Mouse (Mus musculus): ENCODE data around the gene Coq4.
A peak's percentile ranks its signal among the peaks of the same experiment; 100 is the strongest.

Coq4 gene

DNA sequence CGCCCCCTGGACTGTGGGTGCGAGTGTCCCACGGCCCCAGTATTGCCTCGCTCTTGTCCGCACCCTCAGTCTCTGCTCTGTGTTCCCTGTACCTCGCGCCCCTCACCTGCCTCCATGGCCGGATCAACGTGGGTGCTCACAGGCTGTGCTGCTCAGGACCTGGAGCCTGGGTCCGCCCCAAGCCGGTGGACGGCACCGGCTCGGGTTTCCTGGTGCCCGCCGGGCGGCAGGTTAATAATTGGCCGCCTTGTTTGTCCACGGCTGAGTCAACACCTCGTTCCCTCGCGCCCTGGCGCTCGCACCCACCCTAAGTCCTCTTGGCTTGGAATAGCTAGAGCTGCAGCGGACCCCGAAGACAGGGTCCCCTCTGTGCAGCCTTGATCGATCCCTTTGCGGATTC lies 35.8 kb upstream of the Coq4 start, which contains the start of gene Gm13420:
Gene Gm13420, minus strand, starts transcription at position 189 of the 400 bp plus-strand sequence.
- peaks cover 48% of the 10 kb centered on the region for H3K4me1 ChIP-seq (replicated peaks; ENCODE audit: low read depth, low read length)
- no peaks in the 10 kb centered on the region for H3K36me3 ChIP-seq (ENCODE audit: insufficient read depth, low read length)
- H3K27me3 ChIP-seq (ENCODE audit: insufficient read depth, low read length) = peaks cover 44% of the 10 kb centered on the region
- no peak for TF ChIP-seq NANOG (IDR thresholded peaks at IDR 0.05; ENCODE audit: borderline replicate concordance, low read length)
- no peak for TF ChIP-seq POU5F1 (IDR thresholded peaks at IDR 0.05; ENCODE audit: borderline replicate concordance, low read length)
- TF ChIP-seq CTCF (conservative IDR thresholded peaks at IDR 0.05; ENCODE audit: low read length) = no peak
- peaks cover 6% of the 10 kb centered on the region; the same call in 1 of the 2 replicates for H3K9me3 ChIP-seq (ENCODE audit: low read length)
- H3K4me3 ChIP-seq (replicated peaks; ENCODE audit: low read length) = peak within 1 kb of the TSS; percentile 75

DNA sequence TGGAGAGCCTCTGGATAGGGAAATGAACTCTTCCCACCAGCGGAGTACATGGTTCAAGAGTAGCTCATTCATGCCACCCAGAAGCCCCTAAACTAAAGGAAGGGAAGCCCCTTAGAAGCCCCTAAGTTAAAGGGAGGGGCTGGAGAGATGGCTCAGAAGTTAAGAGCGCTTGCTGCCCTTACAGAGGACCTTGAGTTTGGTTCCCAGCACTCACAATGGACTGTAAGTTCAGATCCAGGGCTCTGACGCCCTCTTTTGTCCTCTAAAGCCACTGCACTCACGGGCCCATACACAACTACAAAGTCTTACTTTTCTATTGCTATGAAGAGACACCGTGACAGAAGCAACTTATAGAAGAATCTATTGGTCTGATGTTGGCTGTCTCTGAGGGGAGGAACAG lies 34.9 kb upstream of the Coq4 start:
- Histone ChIP-seq H3K27me3 (ENCODE audit: insufficient read depth, low read length) (peaks cover 37% of the 10 kb centered on the region), H3K4me1 (replicated peaks; ENCODE audit: low read depth, low read length) (peaks cover 43% of the 10 kb centered on the region), H3K36me3 (ENCODE audit: insufficient read depth, low read length) (no peaks in the 10 kb centered on the region), H3K4me3 (replicated peaks; ENCODE audit: low read length) (0 out of 2 replicates have a peak overlapping the region, but pooled peaks have one; percentile 75), H3K9me3 (ENCODE audit: low read length) (peaks cover 6% of the 10 kb centered on the region; the same call in 1 of the 2 replicates)
- TF ChIP-seq NANOG (IDR thresholded peaks at IDR 0.05; ENCODE audit: borderline replicate concordance, low read length) = no peak
- no peak for TF ChIP-seq CTCF (conservative IDR thresholded peaks at IDR 0.05; ENCODE audit: low read length)
- TF ChIP-seq POU5F1 (IDR thresholded peaks at IDR 0.05; ENCODE audit: borderline replicate concordance, low read length) = no peak

DNA sequence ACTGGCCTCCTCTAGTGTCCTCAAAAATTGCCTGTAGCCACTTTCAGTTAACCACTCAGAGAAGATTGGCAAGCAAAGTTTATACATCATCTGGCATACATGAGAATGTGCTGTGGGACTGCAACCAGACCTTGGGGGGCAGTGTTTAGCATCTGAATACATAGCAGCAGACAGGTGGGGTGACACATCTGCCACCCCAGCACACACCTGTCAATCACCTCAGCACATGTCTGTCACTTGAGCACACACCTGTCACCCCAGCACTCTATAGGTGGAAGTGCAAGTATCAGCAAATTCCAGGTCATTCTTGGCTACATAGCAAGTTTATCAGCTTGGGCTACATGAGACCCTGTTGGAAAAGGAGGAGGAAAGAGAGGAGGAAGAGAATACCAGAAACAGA lies 31.6 kb upstream of the Coq4 start:
- H3K4me3 ChIP-seq (replicated peaks; ENCODE audit: low read length) = no peak overlapping the region
- TF ChIP-seq NANOG (IDR thresholded peaks at IDR 0.05; ENCODE audit: borderline replicate concordance, low read length) (no peak), POU5F1 (IDR thresholded peaks at IDR 0.05; ENCODE audit: borderline replicate concordance, low read length) (no peak), CTCF (conservative IDR thresholded peaks at IDR 0.05; ENCODE audit: low read length) (no peak)
- no peaks in the 10 kb centered on the region for H3K36me3 ChIP-seq (ENCODE audit: insufficient read depth, low read length)
- peaks cover 6% of the 10 kb centered on the region; the same call in 1 of the 2 replicates for H3K9me3 ChIP-seq (ENCODE audit: low read length)
- H3K4me1 ChIP-seq (replicated peaks; ENCODE audit: low read depth, low read length) = peaks cover 21% of the 10 kb centered on the region
- H3K27me3 ChIP-seq (ENCODE audit: insufficient read depth, low read length) = peaks cover 29% of the 10 kb centered on the region

DNA sequence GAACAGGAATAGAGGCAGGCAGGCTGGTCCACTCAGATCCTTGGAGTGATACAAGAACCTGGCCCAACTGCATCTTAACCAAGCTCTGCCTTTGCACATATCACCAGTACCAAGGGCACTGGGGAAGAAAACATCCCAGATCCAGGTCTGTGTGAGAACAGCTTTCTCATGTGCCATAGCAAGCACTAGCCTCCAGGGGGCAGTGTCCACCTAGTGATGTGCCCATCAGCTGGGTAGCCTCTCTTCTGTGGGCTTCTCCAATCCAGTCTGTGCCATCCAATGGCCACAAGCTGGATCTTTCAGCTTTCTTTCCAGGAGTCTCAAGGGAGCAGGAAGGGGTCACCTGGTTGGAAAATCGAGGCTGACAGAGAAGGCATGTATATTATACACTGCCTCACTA lies 22.5 kb upstream of the Coq4 start:
- Histone ChIP-seq H3K27me3 (ENCODE audit: insufficient read depth, low read length) (peaks cover 12% of the 10 kb centered on the region), H3K36me3 (ENCODE audit: insufficient read depth, low read length) (peaks cover 6% of the 10 kb centered on the region; the same call in 1 of the 2 replicates), H3K4me3 (replicated peaks; ENCODE audit: low read length) (no peak overlapping the region), H3K4me1 (replicated peaks; ENCODE audit: low read depth, low read length) (peaks cover 14% of the 10 kb centered on the region), H3K9me3 (ENCODE audit: low read length) (no peaks in the 10 kb centered on the region)
- TF ChIP-seq NANOG (IDR thresholded peaks at IDR 0.05; ENCODE audit: borderline replicate concordance, low read length) (no peak), CTCF (conservative IDR thresholded peaks at IDR 0.05; ENCODE audit: low read length) (peak; percentile 52), POU5F1 (IDR thresholded peaks at IDR 0.05; ENCODE audit: borderline replicate concordance, low read length) (no peak)

DNA sequence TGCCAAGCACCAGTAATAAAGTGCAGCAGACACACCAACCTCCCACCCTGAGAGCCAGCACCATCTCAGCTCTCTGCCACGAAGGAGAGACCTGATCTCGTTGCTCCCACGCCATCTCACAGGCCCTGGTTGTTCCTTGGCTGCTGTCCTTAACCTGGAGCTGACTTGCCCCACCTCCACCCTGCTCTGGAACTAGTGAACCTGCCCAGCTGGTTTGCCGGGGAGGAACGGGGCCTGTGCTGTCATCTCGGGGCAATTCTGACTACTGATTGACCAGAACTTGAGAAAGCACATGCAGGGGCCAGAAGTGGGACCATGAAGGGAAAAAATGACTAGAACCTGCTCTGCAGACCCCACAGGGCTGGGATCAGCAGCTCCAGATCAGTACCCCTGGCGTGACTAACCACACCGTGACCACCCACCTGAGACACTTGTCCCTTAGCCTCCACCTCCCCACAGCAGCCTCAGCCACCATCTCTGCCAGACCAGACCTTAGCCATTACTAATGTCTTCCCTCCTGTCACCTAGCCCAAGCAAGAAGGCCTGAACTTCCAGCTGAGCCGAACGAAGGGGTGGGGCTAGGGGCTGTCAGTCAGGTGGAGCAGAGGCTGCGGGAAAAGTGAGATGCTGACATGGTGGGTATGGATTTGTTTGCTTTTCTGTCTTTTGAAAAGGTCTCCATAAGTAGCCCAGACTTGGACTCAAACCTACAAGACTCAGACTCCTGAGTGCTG lies 19.1 kb upstream of the Coq4 start:
- peaks cover 3% of the 10 kb centered on the region; the same call in 1 of the 2 replicates for H3K27me3 ChIP-seq (ENCODE audit: insufficient read depth, low read length)
- no peak overlapping the region for H3K4me3 ChIP-seq (replicated peaks; ENCODE audit: low read length)
- peaks cover 29% of the 10 kb centered on the region for H3K4me1 ChIP-seq (replicated peaks; ENCODE audit: low read depth, low read length)
- peaks cover 21% of the 10 kb centered on the region for H3K36me3 ChIP-seq (ENCODE audit: insufficient read depth, low read length)
- H3K9me3 ChIP-seq (ENCODE audit: low read length) = no peaks in the 10 kb centered on the region
- TF ChIP-seq NANOG (IDR thresholded peaks at IDR 0.05; ENCODE audit: borderline replicate concordance, low read length) (no peak), POU5F1 (IDR thresholded peaks at IDR 0.05; ENCODE audit: borderline replicate concordance, low read length) (no peak), CTCF (conservative IDR thresholded peaks at IDR 0.05; ENCODE audit: low read length) (no peak)

DNA sequence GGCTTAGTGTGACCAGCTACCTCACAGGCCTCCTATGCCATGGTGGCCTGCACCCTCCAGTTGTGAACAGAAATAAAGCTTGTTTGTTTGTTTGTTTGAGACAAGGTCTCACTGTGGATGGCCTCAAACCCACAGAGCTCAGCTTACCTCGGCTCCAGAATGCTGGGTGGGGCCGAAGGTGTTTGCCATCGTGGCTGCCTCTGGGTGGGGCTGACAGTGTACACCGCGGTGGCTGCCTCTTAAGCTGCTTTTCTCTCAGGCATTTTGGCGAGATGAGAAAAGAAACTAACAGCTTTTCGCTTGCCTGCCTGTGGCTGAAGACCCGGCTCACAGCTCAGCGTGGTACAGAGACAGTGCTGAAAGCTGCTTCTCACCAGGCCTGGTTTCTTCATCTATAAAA lies 18.4 kb upstream of the Coq4 start:
- no peaks in the 10 kb centered on the region for H3K9me3 ChIP-seq (ENCODE audit: low read length)
- TF ChIP-seq POU5F1 (IDR thresholded peaks at IDR 0.05; ENCODE audit: borderline replicate concordance, low read length) (no peak), CTCF (conservative IDR thresholded peaks at IDR 0.05; ENCODE audit: low read length) (no peak), NANOG (IDR thresholded peaks at IDR 0.05; ENCODE audit: borderline replicate concordance, low read length) (no peak)
- H3K4me3 ChIP-seq (replicated peaks; ENCODE audit: low read length) = no peak overlapping the region
- H3K4me1 ChIP-seq (replicated peaks; ENCODE audit: low read depth, low read length) = peaks cover 29% of the 10 kb centered on the region
- H3K36me3 ChIP-seq (ENCODE audit: insufficient read depth, low read length) = peaks cover 29% of the 10 kb centered on the region
- no peaks in the 10 kb centered on the region for H3K27me3 ChIP-seq (ENCODE audit: insufficient read depth, low read length)

DNA sequence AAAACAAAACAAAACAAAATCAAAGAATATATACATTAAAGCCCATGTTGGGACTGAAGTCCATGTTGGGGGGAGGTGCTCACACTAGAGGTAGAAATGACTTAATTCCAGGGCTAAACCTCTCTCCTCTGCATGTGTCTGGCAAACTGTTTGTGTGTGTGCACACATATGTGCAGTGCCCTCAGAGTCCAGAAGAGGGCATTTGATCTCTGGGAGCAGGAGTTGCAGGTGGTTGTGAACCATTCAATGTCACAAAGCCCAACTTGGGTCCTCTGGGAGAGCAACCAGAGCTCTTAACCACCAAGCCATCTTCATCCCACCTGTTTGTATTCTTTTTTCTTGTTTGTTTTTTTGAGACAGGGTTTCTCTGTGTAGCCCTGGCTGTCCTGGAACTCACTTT lies 17.1 kb upstream of the Coq4 start:
- Histone ChIP-seq H3K4me1 (replicated peaks; ENCODE audit: low read depth, low read length) (peaks cover 29% of the 10 kb centered on the region), H3K4me3 (replicated peaks; ENCODE audit: low read length) (no peak overlapping the region), H3K9me3 (ENCODE audit: low read length) (no peaks in the 10 kb centered on the region), H3K36me3 (ENCODE audit: insufficient read depth, low read length) (peaks cover 40% of the 10 kb centered on the region), H3K27me3 (ENCODE audit: insufficient read depth, low read length) (no peaks in the 10 kb centered on the region)
- TF ChIP-seq CTCF (conservative IDR thresholded peaks at IDR 0.05; ENCODE audit: low read length) = peak; percentile 59
- TF ChIP-seq POU5F1 (IDR thresholded peaks at IDR 0.05; ENCODE audit: borderline replicate concordance, low read length) = no peak

DNA sequence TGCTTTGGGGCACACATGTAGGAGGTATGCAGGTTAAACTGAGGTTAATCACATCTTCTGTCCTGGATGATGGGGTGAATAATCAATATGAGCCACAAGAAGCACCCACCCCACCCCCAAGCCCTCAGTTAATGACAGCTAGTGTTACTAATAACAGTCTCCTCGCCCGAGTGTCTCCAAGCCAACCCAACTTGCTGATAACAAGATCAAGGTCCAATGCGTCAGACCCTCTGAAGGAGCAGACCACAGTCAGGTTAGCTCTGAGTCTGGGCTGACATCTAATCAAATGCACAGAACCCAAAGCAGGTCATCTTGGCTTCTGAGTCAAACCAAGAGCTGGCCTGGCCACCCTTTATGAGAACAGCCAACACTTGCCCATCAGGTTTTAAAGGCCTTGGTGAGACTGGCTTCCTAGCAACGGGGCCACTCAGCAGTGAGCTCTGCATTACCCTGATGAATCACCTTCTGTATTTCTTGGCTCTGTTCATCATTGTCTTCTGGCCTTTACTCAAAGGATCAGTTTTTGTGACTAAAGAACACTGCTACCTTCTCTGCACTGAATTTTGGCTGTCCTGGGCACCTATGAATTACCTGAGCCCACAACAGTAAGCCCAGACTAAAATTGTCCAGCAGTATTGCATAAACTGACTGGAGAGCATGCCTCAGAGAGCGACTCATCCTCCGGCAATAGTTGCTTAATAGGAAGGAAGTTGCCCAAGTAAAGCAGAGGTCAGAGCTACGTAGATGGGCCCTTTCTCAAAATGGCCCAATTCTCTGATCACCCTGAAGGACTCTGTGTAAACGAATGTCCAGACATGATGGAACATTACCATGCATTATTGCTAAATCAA lies 15.5 kb upstream of the Coq4 start:
- Histone ChIP-seq H3K27me3 (ENCODE audit: insufficient read depth, low read length) (no peaks in the 10 kb centered on the region), H3K9me3 (ENCODE audit: low read length) (no peaks in the 10 kb centered on the region), H3K36me3 (ENCODE audit: insufficient read depth, low read length) (peaks cover 56% of the 10 kb centered on the region), H3K4me3 (replicated peaks; ENCODE audit: low read length) (no peak overlapping the region), H3K4me1 (replicated peaks; ENCODE audit: low read depth, low read length) (peaks cover 29% of the 10 kb centered on the region)
- TF ChIP-seq NANOG (IDR thresholded peaks at IDR 0.05; ENCODE audit: borderline replicate concordance, low read length) (no peak), CTCF (conservative IDR thresholded peaks at IDR 0.05; ENCODE audit: low read length) (no peak), POU5F1 (IDR thresholded peaks at IDR 0.05; ENCODE audit: borderline replicate concordance, low read length) (no peak)
